Mouse (Mus musculus): ENCODE measurements around the gene Gsdmc3. TPM values are rescaled to one million over a fixed set of nuclear protein-coding genes. Genes with fewer than 3 reads are reported as not detected.
"Not testable (repeated sequence)": the region's sequence is repeated elsewhere in the genome, so short reads cannot be mapped to it uniquely, and the experiment has no call there.

Gsdmc3 gene
- total RNA-seq (2014; rRNA removed) = not detected in 2 replicates
- not detected in 2 replicates for polyA plus RNA-seq (2015; fragmentation: Nextera tagmentation; extraction: Ambion mirVana)

GRCm38 (mm10) chr15:63878458-63878857, at the start of gene Gsdmc3:
Gene Gsdmc3 (minus strand): TSS chr15:63878558.
- H3K4me2 ChIP-seq (ENCODE audit: low read depth, low read length); H3K4me1 ChIP-seq (ENCODE audit: insufficient read depth, low read length); H3K4me3 ChIP-seq (ENCODE audit: low read length); H3K27me3 ChIP-seq (ENCODE audit: insufficient read depth, low read length); H3K27ac ChIP-seq; H3K36me3 ChIP-seq (ENCODE audit: insufficient read depth, low read length); H3K9me3 ChIP-seq (ENCODE audit: low read length); DNase-seq (ENCODE audit: low spot score); ATAC-seq; H3K9ac ChIP-seq (replicated peaks; ENCODE audit: low read length): not testable (repeated sequence)
- 100% methylated on average over 1 of the region's 3 CpGs for WGBS

- Histone ChIP-seq H3K4me1 (ENCODE audit: insufficient read depth, low read length) (no peaks in the 10 kb centered on the region), H3K9ac (replicated peaks; ENCODE audit: low read length) (no peak overlapping the region), H3K36me3 (ENCODE audit: insufficient read depth, low read length) (peaks cover 12% of the 10 kb centered on the region), H3K27me3 (ENCODE audit: insufficient read depth, low read length) (no peaks in the 10 kb centered on the region), H3K9me3 (ENCODE audit: low read length) (no peaks in the 10 kb centered on the region), H3K27ac (no peak overlapping the region), H3K4me2 (ENCODE audit: low read depth, low read length) (no peak overlapping the region), H3K4me3 (ENCODE audit: low read length) (no peak overlapping the region)
- DNase-seq (ENCODE audit: low spot score) (no peak), ATAC-seq (no peak)
- 75% methylated on average over 3 of the region's 3 CpGs for WGBS
- TF ChIP-seq CTCF (IDR thresholded peaks at IDR 0.05; ENCODE audit: low read depth) = no peak
These were observed 47.8 kb upstream of the Gsdmc3 start for GRCm38 (mm10) chr15:63926201-63926600.

- Histone ChIP-seq H3K27me3 (ENCODE audit: insufficient read depth, low read length) (no peaks in the 10 kb centered on the region), H3K9ac (replicated peaks; ENCODE audit: low read length) (no peak overlapping the region), H3K27ac (no peak overlapping the region), H3K9me3 (ENCODE audit: low read length) (no peaks in the 10 kb centered on the region), H3K36me3 (ENCODE audit: insufficient read depth, low read length) (peaks cover 4% of the 10 kb centered on the region; the same call in 1 of the 2 replicates), H3K4me3 (ENCODE audit: low read length) (no peak overlapping the region), H3K4me2 (ENCODE audit: low read depth, low read length) (no peak overlapping the region), H3K4me1 (ENCODE audit: insufficient read depth, low read length) (no peaks in the 10 kb centered on the region)
- TF ChIP-seq CTCF (IDR thresholded peaks at IDR 0.05; ENCODE audit: low read depth) = no peak
- ATAC-seq (peak; percentile 38; the same call in 1 of the 2 replicates), DNase-seq (ENCODE audit: low spot score) (no peak)
- WGBS = 84% methylated on average over 1 of the region's 1 CpGs
These were observed 46.1 kb upstream of the Gsdmc3 start for GRCm38 (mm10) chr15:63924484-63924883.

- not testable (repeated sequence) for H3K27ac ChIP-seq; H3K9me3 ChIP-seq (ENCODE audit: low read length); H3K4me2 ChIP-seq (ENCODE audit: low read depth, low read length); H3K27me3 ChIP-seq (ENCODE audit: insufficient read depth, low read length); H3K36me3 ChIP-seq (ENCODE audit: insufficient read depth, low read length); H3K9ac ChIP-seq (replicated peaks; ENCODE audit: low read length); H3K4me1 ChIP-seq (ENCODE audit: insufficient read depth, low read length); ATAC-seq; H3K4me3 ChIP-seq (ENCODE audit: low read length); DNase-seq (ENCODE audit: low spot score)
- WGBS = 100% methylated on average over 2 of the region's 5 CpGs
These were observed 43.3 kb upstream of the Gsdmc3 start for GRCm38 (mm10) chr15:63921618-63922017.

GRCm38 (mm10) chr15:63919728-63920127, 41.4 kb upstream of the Gsdmc3 start:
- not testable (repeated sequence) for H3K36me3 ChIP-seq (ENCODE audit: insufficient read depth, low read length); H3K27me3 ChIP-seq (ENCODE audit: insufficient read depth, low read length); ATAC-seq; H3K4me3 ChIP-seq (ENCODE audit: low read length); H3K4me1 ChIP-seq (ENCODE audit: insufficient read depth, low read length); H3K9ac ChIP-seq (replicated peaks; ENCODE audit: low read length); DNase-seq (ENCODE audit: low spot score); H3K4me2 ChIP-seq (ENCODE audit: low read depth, low read length); H3K9me3 ChIP-seq (ENCODE audit: low read length); H3K27ac ChIP-seq
- WGBS = 65% methylated on average over 1 of the region's 2 CpGs

GRCm38 (mm10) chr15:63916584-63916983, 38.2 kb upstream of the Gsdmc3 start:
- H3K4me3 ChIP-seq (ENCODE audit: low read length); H3K27ac ChIP-seq; H3K36me3 ChIP-seq (ENCODE audit: insufficient read depth, low read length); ATAC-seq; H3K4me1 ChIP-seq (ENCODE audit: insufficient read depth, low read length); H3K9ac ChIP-seq (replicated peaks; ENCODE audit: low read length); H3K9me3 ChIP-seq (ENCODE audit: low read length); H3K27me3 ChIP-seq (ENCODE audit: insufficient read depth, low read length); DNase-seq (ENCODE audit: low spot score); H3K4me2 ChIP-seq (ENCODE audit: low read depth, low read length): not testable (repeated sequence)
- 84% methylated on average over 3 of the region's 4 CpGs for WGBS

GRCm38 (mm10) chr15:63912197-63912596, 33.8 kb upstream of the Gsdmc3 start, which contains the start of gene Gsdmc4:
Gene Gsdmc4 (minus strand): TSS chr15:63912297.
- ATAC-seq; H3K9ac ChIP-seq (replicated peaks; ENCODE audit: low read length); H3K4me3 ChIP-seq (ENCODE audit: low read length); H3K27ac ChIP-seq; H3K9me3 ChIP-seq (ENCODE audit: low read length); DNase-seq (ENCODE audit: low spot score); H3K27me3 ChIP-seq (ENCODE audit: insufficient read depth, low read length); H3K4me2 ChIP-seq (ENCODE audit: low read depth, low read length); H3K4me1 ChIP-seq (ENCODE audit: insufficient read depth, low read length); H3K36me3 ChIP-seq (ENCODE audit: insufficient read depth, low read length): not testable (repeated sequence)
- 89% methylated on average over 2 of the region's 2 CpGs for WGBS

GRCm38 (mm10) chr15:63909896-63910295, 31.5 kb upstream of the Gsdmc3 start:
- not testable (repeated sequence) for H3K36me3 ChIP-seq (ENCODE audit: insufficient read depth, low read length); H3K9me3 ChIP-seq (ENCODE audit: low read length); ATAC-seq; H3K4me2 ChIP-seq (ENCODE audit: low read depth, low read length); H3K4me1 ChIP-seq (ENCODE audit: insufficient read depth, low read length); H3K9ac ChIP-seq (replicated peaks; ENCODE audit: low read length); DNase-seq (ENCODE audit: low spot score); H3K27me3 ChIP-seq (ENCODE audit: insufficient read depth, low read length); H3K27ac ChIP-seq; H3K4me3 ChIP-seq (ENCODE audit: low read length)

All from hindbrain, postnatal 0 days (tissue).